Mouse (Mus musculus): ENCODE data around the gene Cntd1. TPM values are rescaled to one million over a fixed set of nuclear protein-coding genes. Genes with fewer than 3 reads are reported as not detected.
A peak's percentile ranks its signal among the peaks of the same experiment; 100 is the strongest.

Gene Cntd1
- total RNA-seq, 2 experiments from 2014 or later, result 0.29 to 0.56 TPM

- peak within 1 kb of the TSS; percentile 81 for H3K27ac ChIP-seq
- H3K4me3 ChIP-seq, result peak within 1 kb of the TSS; percentile 55
- TF ChIP-seq CTCF (conservative IDR thresholded peaks at IDR 0.05), result no peak
- peak in 1 of 2 experiments; percentile 29 for DNase-seq (ENCODE audit: low spot score in 2 of 2)
Observed at GRCm38 (mm10) chr11:101259948-101260825, 18.6 kb upstream of the Cntd1 start, which contains the start of gene Wnk4. Gene Wnk4 (plus strand): TSS chr11:101260567.

DNA sequence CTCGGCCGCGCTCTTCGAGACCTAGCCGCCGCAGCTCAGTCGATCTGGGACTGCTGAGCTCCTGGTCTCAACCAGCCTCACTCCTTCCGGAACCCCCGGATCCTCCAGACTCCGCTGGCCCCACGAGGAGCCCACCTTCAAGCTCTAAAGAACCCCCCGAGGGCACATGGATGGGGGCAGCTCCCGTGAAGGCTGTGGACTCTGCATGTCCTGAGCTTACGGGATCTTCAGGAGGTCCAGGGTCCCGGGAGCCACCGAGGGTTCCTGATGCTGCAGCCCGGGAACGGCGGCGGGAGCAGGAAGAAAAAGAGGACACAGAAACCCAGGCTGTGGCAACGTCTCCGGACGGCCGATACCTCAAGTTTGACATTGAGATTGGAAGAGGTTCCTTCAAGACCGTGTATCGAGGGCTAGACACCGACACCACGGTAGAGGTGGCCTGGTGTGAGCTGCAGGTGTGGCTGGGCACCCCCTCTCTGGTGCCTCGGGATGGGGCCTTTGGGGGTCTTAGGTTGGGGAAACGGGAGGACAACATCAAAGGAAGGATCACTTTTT is 17.9 kb upstream of the Cntd1 start:
- H3K4me3 ChIP-seq, result peak overlapping the region; percentile 55
- DNase-seq (ENCODE audit: low spot score in 2 of 2), result no peak
- peak overlapping the region; percentile 81 for H3K27ac ChIP-seq
- TF ChIP-seq CTCF (conservative IDR thresholded peaks at IDR 0.05), result no peak

DNA sequence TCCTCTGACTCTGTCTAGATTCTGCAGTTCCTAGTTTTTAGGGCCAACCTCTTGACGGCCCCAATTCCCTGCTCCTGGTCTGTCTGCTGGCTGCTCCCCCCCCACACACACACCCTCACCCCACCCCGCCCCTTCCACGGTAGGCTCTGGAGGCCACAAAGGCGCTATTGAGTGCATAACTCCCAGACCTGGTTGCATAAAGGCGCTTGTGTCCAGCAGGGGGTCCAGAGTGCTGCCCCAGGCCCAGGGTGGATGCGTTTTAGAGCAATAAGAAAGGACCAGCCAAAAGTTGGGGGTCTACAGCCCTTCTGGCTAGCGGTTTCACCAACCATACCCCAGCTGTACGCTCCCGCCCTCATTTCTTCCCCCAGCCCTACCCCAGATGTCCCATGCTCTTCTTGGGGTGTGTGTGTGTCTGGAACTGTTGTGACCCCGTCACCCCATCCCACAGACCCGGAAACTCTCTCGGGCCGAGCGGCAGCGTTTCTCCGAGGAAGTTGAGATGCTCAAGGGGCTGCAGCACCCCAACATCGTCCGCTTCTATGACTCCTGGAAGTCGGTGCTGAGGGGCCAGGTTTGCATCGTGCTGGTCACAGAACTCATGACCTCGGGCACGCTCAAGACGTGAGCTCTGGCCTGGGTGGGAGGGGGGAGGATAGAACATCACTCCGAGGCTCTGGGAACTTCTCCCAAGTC is 16.4 kb upstream of the Cntd1 start:
- Histone ChIP-seq H3K27ac (no peak overlapping the region), H3K4me3 (no peak overlapping the region)
- TF ChIP-seq CTCF (conservative IDR thresholded peaks at IDR 0.05), result no peak
- DNase-seq (ENCODE audit: low spot score in 2 of 2), result no peak

GRCm38 (mm10) chr11:101263138-101263988 is 15.4 kb upstream of the Cntd1 start:
- no peak for TF ChIP-seq CTCF (conservative IDR thresholded peaks at IDR 0.05)
- Histone ChIP-seq H3K4me3 (no peak overlapping the region), H3K27ac (no peak overlapping the region)
- DNase-seq (ENCODE audit: low spot score in 2 of 2), result no peak

GRCm38 (mm10) chr11:101263989-101264280 is 14.9 kb upstream of the Cntd1 start:
- Histone ChIP-seq H3K27ac (no peak overlapping the region), H3K4me3 (no peak overlapping the region)
- no peak for DNase-seq (ENCODE audit: low spot score in 2 of 2)
- no peak for TF ChIP-seq CTCF (conservative IDR thresholded peaks at IDR 0.05)

DNA sequence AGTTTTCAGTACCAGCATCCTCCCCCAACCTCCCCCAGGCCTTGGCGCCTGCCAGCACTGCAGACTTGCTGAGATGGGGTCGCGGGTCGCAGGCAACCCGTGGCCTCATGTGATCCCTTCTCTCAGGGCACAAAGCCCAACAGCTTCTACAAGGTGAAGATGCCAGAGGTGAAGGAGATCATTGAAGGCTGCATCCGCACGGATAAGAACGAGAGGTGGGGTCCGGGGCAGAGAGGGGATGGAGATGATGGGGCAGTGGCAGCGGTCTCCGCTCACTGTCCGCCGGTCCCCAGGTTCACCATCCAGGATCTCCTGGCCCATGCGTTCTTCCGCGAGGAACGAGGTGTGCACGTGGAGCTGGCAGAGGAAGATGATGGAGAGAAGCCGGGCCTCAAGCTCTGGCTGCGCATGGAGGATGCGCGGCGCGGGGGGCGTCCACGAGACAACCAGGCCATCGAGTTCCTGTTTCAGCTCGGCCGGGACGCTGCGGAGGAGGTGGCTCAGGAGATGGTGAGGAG is 13.8 kb upstream of the Cntd1 start:
- Histone ChIP-seq H3K4me3 (peak overlapping the region; percentile 0; the same call in 1 of the 2 replicates), H3K27ac (no peak overlapping the region)
- DNase-seq (ENCODE audit: low spot score in 2 of 2), result no peak
- no peak for TF ChIP-seq CTCF (conservative IDR thresholded peaks at IDR 0.05)

DNA sequence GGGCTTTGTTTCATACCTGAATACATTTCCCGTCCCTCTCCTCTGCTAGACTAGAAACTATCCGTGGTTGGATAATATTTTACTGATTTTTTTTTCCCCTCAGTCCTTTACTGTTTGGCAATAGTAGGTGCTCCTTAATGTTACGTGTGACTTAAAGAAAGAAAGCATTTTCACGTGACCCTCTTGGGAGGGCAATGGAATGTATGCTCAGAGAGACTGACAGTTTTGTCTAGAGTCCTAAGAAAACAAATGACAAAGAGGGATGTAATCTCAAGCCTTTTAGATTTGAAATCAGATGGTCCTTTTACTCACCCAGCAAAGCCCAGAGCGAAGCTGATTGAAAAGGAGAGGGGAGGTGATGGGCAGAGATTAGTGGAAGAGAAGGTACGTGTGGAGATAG is 12.9 kb upstream of the Cntd1 start:
- no peak overlapping the region for H3K27ac ChIP-seq
- no peak for DNase-seq (ENCODE audit: low spot score in 2 of 2)
- TF ChIP-seq CTCF (conservative IDR thresholded peaks at IDR 0.05), result no peak
- no peak overlapping the region for H3K4me3 ChIP-seq

DNA sequence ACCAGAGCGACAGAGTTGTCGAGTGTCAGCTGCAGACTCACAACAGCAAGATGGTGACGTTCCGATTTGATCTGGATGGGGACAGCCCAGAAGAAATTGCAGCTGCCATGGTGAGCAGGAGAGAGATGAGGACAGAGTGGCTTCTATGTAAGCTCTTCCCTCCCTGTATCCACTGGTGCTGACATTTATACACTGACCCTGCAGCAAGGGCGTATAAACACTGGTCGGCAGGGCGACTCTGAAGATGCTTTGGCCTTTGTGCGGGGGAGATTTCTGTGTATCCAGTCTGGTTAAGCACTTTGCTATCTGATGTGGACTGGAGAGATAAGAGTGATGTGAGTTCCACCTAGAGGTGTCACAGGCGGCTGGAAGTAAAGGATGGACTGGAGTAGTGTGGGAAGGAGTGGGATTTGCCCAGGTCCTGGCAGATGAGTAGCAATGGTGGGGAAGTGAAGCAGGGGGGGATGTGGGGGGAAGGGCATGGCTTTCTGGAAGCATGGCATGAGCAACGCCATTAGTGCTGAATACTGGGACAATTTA is 9.2 kb upstream of the Cntd1 start:
- no peak for TF ChIP-seq CTCF (conservative IDR thresholded peaks at IDR 0.05)
- no peak overlapping the region for H3K4me3 ChIP-seq
- H3K27ac ChIP-seq, result no peak overlapping the region
- no peak for DNase-seq (ENCODE audit: low spot score in 2 of 2)

DNA sequence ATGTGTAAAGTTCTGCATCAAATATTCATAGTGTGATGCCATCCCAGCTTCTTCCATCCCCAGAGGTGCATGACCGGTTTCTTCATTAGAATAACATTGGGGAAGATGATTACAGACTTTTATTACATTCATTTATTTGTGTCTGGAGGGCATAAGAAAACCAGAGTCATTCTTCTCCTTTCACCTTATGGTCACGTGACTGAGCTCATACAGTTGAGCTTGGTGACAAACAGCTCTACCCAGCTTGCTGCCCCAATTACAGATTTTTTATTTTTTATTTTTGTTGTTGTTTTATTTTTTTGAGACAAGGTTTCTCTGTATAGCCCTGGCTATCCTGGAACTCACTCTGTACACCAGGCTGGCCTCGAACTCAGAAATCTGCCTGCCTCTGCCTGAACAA is 6.4 kb upstream of the Cntd1 start:
- TF ChIP-seq CTCF (conservative IDR thresholded peaks at IDR 0.05), result no peak
- H3K4me3 ChIP-seq, result no peak overlapping the region
- H3K27ac ChIP-seq, result no peak overlapping the region
- DNase-seq (ENCODE audit: low spot score in 2 of 2), result no peak

DNA sequence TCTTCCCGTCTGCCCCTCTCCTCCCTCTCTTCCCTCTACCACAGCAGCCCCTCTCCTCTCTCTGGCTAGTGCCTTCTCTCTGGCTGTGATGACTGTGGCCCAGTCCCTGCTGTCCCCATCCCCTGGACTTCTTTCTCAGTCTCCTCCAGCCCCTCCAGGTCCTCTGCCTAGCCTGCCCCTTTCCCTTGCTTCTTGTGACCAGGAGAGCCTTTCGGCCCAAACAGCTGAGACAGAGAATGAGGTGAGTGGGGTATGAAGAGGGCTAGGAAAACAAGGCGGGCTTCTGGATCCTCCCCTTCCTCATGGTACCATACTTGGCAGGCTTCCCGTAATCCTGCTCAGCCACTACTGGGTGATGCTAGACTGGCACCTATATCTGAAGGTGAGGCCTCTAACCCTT is 3.5 kb upstream of the Cntd1 start:
- Histone ChIP-seq H3K4me3 (no peak overlapping the region), H3K27ac (no peak overlapping the region)
- no peak for TF ChIP-seq CTCF (conservative IDR thresholded peaks at IDR 0.05)
- no peak for DNase-seq (ENCODE audit: low spot score in 2 of 2)

DNA sequence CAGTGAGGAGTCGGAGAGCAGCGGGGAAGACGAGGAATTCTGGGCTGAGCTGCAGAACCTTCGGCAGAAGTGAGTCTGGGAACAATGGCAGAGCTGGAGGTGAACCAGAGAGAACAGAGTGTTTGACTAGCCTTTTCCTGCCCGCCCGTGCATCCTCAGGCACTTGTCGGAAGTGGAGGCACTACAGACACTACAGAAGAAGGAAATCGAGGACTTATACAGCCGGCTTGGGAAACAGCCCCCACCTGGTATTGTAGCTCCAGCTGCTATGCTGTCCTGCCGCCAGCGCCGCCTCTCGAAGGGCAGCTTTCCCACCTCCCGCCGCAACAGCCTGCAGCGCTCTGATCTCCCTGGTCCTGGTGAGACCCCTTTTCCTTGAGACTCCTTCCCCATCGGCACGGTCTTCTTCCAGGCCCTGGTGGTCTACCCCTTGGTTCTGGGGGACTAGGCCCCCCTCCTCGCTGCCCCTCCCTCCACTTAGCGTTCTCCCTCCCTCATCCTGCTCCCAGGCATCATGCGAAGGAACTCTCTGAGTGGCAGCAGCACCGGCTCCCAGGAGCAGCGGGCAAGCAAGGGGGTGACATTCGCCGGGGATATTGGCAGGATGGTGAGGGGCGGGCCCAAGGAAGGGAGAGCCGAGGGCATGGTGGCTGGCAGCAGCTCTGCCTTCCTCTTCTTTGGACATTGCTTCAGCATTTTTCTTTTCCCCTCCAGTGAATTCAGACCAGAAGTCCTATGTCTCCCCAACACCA is 2.3 kb upstream of the Cntd1 start:
- TF ChIP-seq CTCF (conservative IDR thresholded peaks at IDR 0.05), result no peak
- Histone ChIP-seq H3K4me3 (no peak overlapping the region), H3K27ac (peak overlapping the region; percentile 7; the same call in 1 of the 2 replicates)
- DNase-seq (ENCODE audit: low spot score in 2 of 2), result no peak
